Mouse (Mus musculus): ENCODE measurements at regions not wholly inside any gene's neighbourhood (a gene's known extent, or its start where the extent isn't known, plus 50 kb on each side); places are given as distances from the start of the nearest gene placed in this dataset.

- WGBS (ENCODE audit: insufficient replicate concordance), result 52% methylated on average over 3 of the region's 3 CpGs
Measured at GRCm38 (mm10) chr1:81755281-81755680, 477.6 kb upstream of the Gm9747 start.

GRCm38 (mm10) chr1:81755694-81756093 lies 477.2 kb upstream of the Gm9747 start:
- no peaks in the 10 kb centered on the region for H3K36me3 ChIP-seq (replicated peaks)
- H3K4me2 ChIP-seq, result no peak overlapping the region
- H3K9me3 ChIP-seq (replicated peaks), result no peaks in the 10 kb centered on the region
- no peak overlapping the region for H3K4me3 ChIP-seq (replicated peaks)
- ATAC-seq (ENCODE audit: insufficient read depth), result no peak
- no peak overlapping the region for H3K27ac ChIP-seq (replicated peaks)
- no peak overlapping the region for H3K9ac ChIP-seq
- WGBS (ENCODE audit: insufficient replicate concordance), result 38% methylated on average over 2 of the region's 2 CpGs
- H3K4me1 ChIP-seq (replicated peaks), result no peaks in the 10 kb centered on the region
- H3K27me3 ChIP-seq, result no peaks in the 10 kb centered on the region

More at GRCm38 (mm10) chr1:81755281-81755680, 477.6 kb upstream of the Gm9747 start:
- H3K27me3 ChIP-seq, result no peaks in the 10 kb centered on the region
- H3K4me3 ChIP-seq (replicated peaks), result no peak overlapping the region
- H3K4me1 ChIP-seq (replicated peaks), result no peaks in the 10 kb centered on the region
- ATAC-seq (ENCODE audit: insufficient read depth), result no peak
- no peak overlapping the region for H3K27ac ChIP-seq (replicated peaks)
- H3K4me2 ChIP-seq, result no peak overlapping the region
- H3K36me3 ChIP-seq (replicated peaks), result no peaks in the 10 kb centered on the region
- H3K9me3 ChIP-seq (replicated peaks), result no peaks in the 10 kb centered on the region
- H3K9ac ChIP-seq, result no peak overlapping the region

GRCm38 (mm10) chr1:81759919-81760318 lies 473.0 kb upstream of the Gm9747 start:
- no peak overlapping the region for H3K4me3 ChIP-seq (replicated peaks)
- no peak overlapping the region for H3K27ac ChIP-seq (replicated peaks)
- no peak overlapping the region for H3K9ac ChIP-seq
- no peak for ATAC-seq (ENCODE audit: insufficient read depth)
- H3K4me2 ChIP-seq, result no peak overlapping the region
- no peaks in the 10 kb centered on the region for H3K36me3 ChIP-seq (replicated peaks)
- H3K9me3 ChIP-seq (replicated peaks), result no peaks in the 10 kb centered on the region
- H3K4me1 ChIP-seq (replicated peaks), result no peaks in the 10 kb centered on the region
- 44% methylated on average over 2 of the region's 2 CpGs for WGBS (ENCODE audit: insufficient replicate concordance)
- H3K27me3 ChIP-seq, result no peaks in the 10 kb centered on the region

GRCm38 (mm10) chr1:81771704-81772103 lies 461.2 kb upstream of the Gm9747 start:
- WGBS (ENCODE audit: insufficient replicate concordance), result 60% methylated on average over 3 of the region's 3 CpGs
- no peaks in the 10 kb centered on the region for H3K9me3 ChIP-seq (replicated peaks)
- ATAC-seq (ENCODE audit: insufficient read depth), result no peak

GRCm38 (mm10) chr1:81780583-81780982 lies 452.3 kb upstream of the Gm9747 start:
- Histone ChIP-seq H3K4me2 (no peak overlapping the region), H3K9ac (no peak overlapping the region), H3K27me3 (no peaks in the 10 kb centered on the region), H3K4me3 (replicated peaks) (no peak overlapping the region), H3K9me3 (replicated peaks) (no peaks in the 10 kb centered on the region), H3K36me3 (replicated peaks) (no peaks in the 10 kb centered on the region), H3K27ac (replicated peaks) (no peak overlapping the region), H3K4me1 (replicated peaks) (no peaks in the 10 kb centered on the region)
- ATAC-seq (ENCODE audit: insufficient read depth), result no peak

More at GRCm38 (mm10) chr1:81771704-81772103, 461.2 kb upstream of the Gm9747 start:
- Histone ChIP-seq H3K4me2 (no peak overlapping the region), H3K27me3 (no peaks in the 10 kb centered on the region), H3K27ac (replicated peaks) (no peak overlapping the region), H3K4me1 (replicated peaks) (no peaks in the 10 kb centered on the region), H3K9ac (no peak overlapping the region), H3K4me3 (replicated peaks) (no peak overlapping the region), H3K36me3 (replicated peaks) (no peaks in the 10 kb centered on the region)

GRCm38 (mm10) chr1:81784305-81784704 lies 448.6 kb upstream of the Gm9747 start:
- H3K4me3 ChIP-seq (replicated peaks), result no peak overlapping the region
- no peaks in the 10 kb centered on the region for H3K27me3 ChIP-seq
- no peak for ATAC-seq (ENCODE audit: insufficient read depth)
- H3K36me3 ChIP-seq (replicated peaks), result no peaks in the 10 kb centered on the region
- WGBS (ENCODE audit: insufficient replicate concordance), result 10% methylated on average over 1 of the region's 1 CpGs
- no peaks in the 10 kb centered on the region for H3K4me1 ChIP-seq (replicated peaks)
- no peak overlapping the region for H3K4me2 ChIP-seq
- H3K27ac ChIP-seq (replicated peaks), result no peak overlapping the region
- H3K9me3 ChIP-seq (replicated peaks), result no peaks in the 10 kb centered on the region
- no peak overlapping the region for H3K9ac ChIP-seq

- WGBS (ENCODE audit: insufficient replicate concordance), result 35% methylated on average over 2 of the region's 2 CpGs
- Histone ChIP-seq H3K4me1 (replicated peaks) (no peaks in the 10 kb centered on the region), H3K27me3 (no peaks in the 10 kb centered on the region), H3K9me3 (replicated peaks) (no peaks in the 10 kb centered on the region), H3K4me2 (no peak overlapping the region), H3K27ac (replicated peaks) (no peak overlapping the region), H3K36me3 (replicated peaks) (no peaks in the 10 kb centered on the region), H3K9ac (no peak overlapping the region), H3K4me3 (replicated peaks) (no peak overlapping the region)
- no peak for ATAC-seq (ENCODE audit: insufficient read depth)
Measured at GRCm38 (mm10) chr1:81794771-81795170, 438.1 kb upstream of the Gm9747 start.

GRCm38 (mm10) chr1:81795399-81795798 lies 437.5 kb upstream of the Gm9747 start:
- Histone ChIP-seq H3K36me3 (replicated peaks) (no peaks in the 10 kb centered on the region), H3K4me2 (no peak overlapping the region), H3K4me1 (replicated peaks) (no peaks in the 10 kb centered on the region), H3K27ac (replicated peaks) (no peak overlapping the region), H3K9ac (no peak overlapping the region), H3K27me3 (no peaks in the 10 kb centered on the region), H3K4me3 (replicated peaks) (no peak overlapping the region), H3K9me3 (replicated peaks) (no peaks in the 10 kb centered on the region)
- WGBS (ENCODE audit: insufficient replicate concordance), result 66% methylated on average over 1 of the region's 1 CpGs
- no peak for ATAC-seq (ENCODE audit: insufficient read depth)

GRCm38 (mm10) chr1:81811591-81811990 lies 421.3 kb upstream of the Gm9747 start:
- Histone ChIP-seq H3K27ac (replicated peaks) (no peak overlapping the region), H3K4me3 (replicated peaks) (no peak overlapping the region), H3K9ac (no peak overlapping the region), H3K9me3 (replicated peaks) (no peaks in the 10 kb centered on the region), H3K36me3 (replicated peaks) (no peaks in the 10 kb centered on the region), H3K27me3 (no peaks in the 10 kb centered on the region), H3K4me1 (replicated peaks) (no peaks in the 10 kb centered on the region), H3K4me2 (no peak overlapping the region)
- ATAC-seq (ENCODE audit: insufficient read depth), result no peak

- Histone ChIP-seq H3K4me2 (no peak overlapping the region), H3K4me3 (replicated peaks) (no peak overlapping the region), H3K4me1 (replicated peaks) (no peaks in the 10 kb centered on the region), H3K9ac (no peak overlapping the region), H3K27me3 (no peaks in the 10 kb centered on the region), H3K27ac (replicated peaks) (no peak overlapping the region), H3K9me3 (replicated peaks) (no peaks in the 10 kb centered on the region), H3K36me3 (replicated peaks) (no peaks in the 10 kb centered on the region)
- ATAC-seq (ENCODE audit: insufficient read depth), result no peak
Measured at GRCm38 (mm10) chr1:81818884-81819283, 414.0 kb upstream of the Gm9747 start.

GRCm38 (mm10) chr1:81841966-81842365 lies 390.9 kb upstream of the Gm9747 start:
- Histone ChIP-seq H3K27me3 (no peaks in the 10 kb centered on the region), H3K9ac (no peak overlapping the region), H3K27ac (replicated peaks) (no peak overlapping the region), H3K9me3 (replicated peaks) (no peaks in the 10 kb centered on the region), H3K4me1 (replicated peaks) (no peaks in the 10 kb centered on the region), H3K4me3 (replicated peaks) (no peak overlapping the region), H3K36me3 (replicated peaks) (no peaks in the 10 kb centered on the region), H3K4me2 (no peak overlapping the region)
- WGBS (ENCODE audit: insufficient replicate concordance), result 32% methylated on average over 3 of the region's 3 CpGs
- ATAC-seq (ENCODE audit: insufficient read depth), result no peak

GRCm38 (mm10) chr1:81850462-81851144 lies 382.3 kb upstream of the Gm9747 start:
- Histone ChIP-seq H3K27me3 (no peaks in the 10 kb centered on the region), H3K9ac (no peak overlapping the region), H3K4me3 (replicated peaks) (no peak overlapping the region), H3K27ac (replicated peaks) (no peak overlapping the region), H3K4me1 (replicated peaks) (no peaks in the 10 kb centered on the region), H3K4me2 (no peak overlapping the region), H3K36me3 (replicated peaks) (no peaks in the 10 kb centered on the region), H3K9me3 (replicated peaks) (no peaks in the 10 kb centered on the region)
- 78% methylated on average over 6 of the region's 6 CpGs for WGBS (ENCODE audit: insufficient replicate concordance)
- ATAC-seq (ENCODE audit: insufficient read depth), result no peak
